Mouse (Mus musculus) liver, postnatal 0 days (tissue): ENCODE measurements at regions not wholly inside any gene's neighbourhood (a gene's known extent, or its start where the extent isn't known, plus 50 kb on each side); places are given as distances from the start of the nearest gene placed in this dataset.

Experiments used
- CTCF ChIP-seq: sonication (generic); IDR thresholded peaks from 2 replicates; pipeline ENCODE4 v1.5.1; 2016; ENCODE audit warnings: antibody characterized with exemption, low read depth
- EP300 ChIP-seq: IDR thresholded peaks from 2 replicates; pipeline ENCODE4 v1.6.1; 2016; ENCODE audit warnings: antibody characterized with exemption, low read depth, mild to moderate bottlenecking

GRCm38 (mm10) chrX:167103501-167104246 lies 105.4 kb downstream of the Tmsb4x start:
- no peak for TF ChIP-seq CTCF
- TF ChIP-seq EP300, result no peak
